Mouse (Mus musculus) heart, adult 8-10 months (tissue): ENCODE results near the gene Abi3. TPM values are rescaled to one million over a fixed set of nuclear protein-coding genes. Genes with fewer than 3 reads are reported as not detected.
"Not testable (repeated sequence)": the region's sequence is repeated elsewhere in the genome, so short reads cannot be mapped to it uniquely, and the experiment has no call there.

ENCODE experiments used
- DNase-seq: peaks from one replicate; pipeline ENCODE4 v3.0.0; 2022; ENCODE audit warnings: low spot score
- total RNA-seq, 4 experiments: library from RNA; stranded (reverse); gene quantifications; 2 replicates each; pipeline ENCODE4 v1.2.4; 2022

The Abi3 gene
- total RNA-seq: 10 to 100 TPM in 1 of 4 experiments, 1 to 10 TPM in 3; 7.3 to 10.8 (median 8.8) TPM

- peak; percentile 76 for DNase-seq
Measured at GRCm38 (mm10) chr11:95842074-95842681, at the start of gene Abi3. TSS of gene Abi3 (minus strand) at chr11:95842476.

GRCm38 (mm10) chr11:95890462-95891051 lies 48.3 kb upstream of the Abi3 start:
- DNase-seq: no peak

DNA sequence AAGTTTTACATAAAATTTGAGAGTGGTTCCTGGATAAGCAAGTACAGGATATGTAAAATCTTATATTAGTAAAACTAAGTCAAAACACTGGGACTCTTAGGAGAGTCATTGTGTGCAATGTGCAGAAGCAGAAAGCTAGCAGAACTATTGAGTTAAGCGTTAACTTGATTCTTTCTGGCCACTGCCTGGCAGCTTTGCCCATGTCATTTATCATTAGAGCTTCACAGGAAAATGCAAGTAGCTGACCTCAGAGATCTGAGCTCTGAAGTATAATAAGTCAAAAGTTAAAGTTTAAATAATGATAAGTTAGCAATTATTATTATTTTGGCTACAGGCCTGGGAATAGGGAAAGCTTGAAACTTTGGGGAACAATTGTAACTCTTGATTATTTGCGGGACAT lies 37.6 kb upstream of the Abi3 start:
- not testable (repeated sequence) for DNase-seq

GRCm38 (mm10) chr11:95876296-95876695 lies 34.0 kb upstream of the Abi3 start:
- no peak for DNase-seq

- DNase-seq: no peak
Measured at GRCm38 (mm10) chr11:95875804-95876203, 33.5 kb upstream of the Abi3 start.

DNA sequence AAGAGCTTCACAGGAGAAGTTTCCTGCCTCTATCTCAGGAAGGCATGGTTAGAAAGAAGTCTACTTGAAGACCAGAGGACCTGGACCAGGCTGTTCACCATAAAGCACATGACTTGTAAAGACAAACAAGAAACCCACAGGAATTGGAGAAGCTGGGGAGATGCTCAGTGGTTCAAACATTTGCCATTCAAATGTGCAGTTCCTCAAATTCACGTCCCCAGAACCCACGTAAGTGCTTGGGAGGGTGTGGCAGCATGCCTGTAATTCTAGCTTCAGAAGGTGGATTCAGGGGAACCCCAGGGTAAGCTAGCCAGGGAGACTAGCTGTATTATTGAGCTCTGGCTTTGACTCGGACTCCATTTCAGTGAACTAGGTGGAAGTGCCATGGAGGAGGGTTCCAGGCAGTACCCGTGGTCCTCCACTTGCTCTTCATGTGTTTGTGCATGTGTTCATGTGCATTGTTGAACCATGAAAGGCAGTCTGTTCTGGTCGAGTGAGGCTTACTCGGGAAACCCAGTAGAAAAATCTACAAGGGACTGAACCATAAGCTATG lies 27.7 kb upstream of the Abi3 start:
- DNase-seq: no peak

- no peak for DNase-seq
Measured at GRCm38 (mm10) chr11:95869442-95869841, 27.2 kb upstream of the Abi3 start.

- DNase-seq: no peak
Measured at GRCm38 (mm10) chr11:95861397-95861796, 19.1 kb upstream of the Abi3 start.

DNA sequence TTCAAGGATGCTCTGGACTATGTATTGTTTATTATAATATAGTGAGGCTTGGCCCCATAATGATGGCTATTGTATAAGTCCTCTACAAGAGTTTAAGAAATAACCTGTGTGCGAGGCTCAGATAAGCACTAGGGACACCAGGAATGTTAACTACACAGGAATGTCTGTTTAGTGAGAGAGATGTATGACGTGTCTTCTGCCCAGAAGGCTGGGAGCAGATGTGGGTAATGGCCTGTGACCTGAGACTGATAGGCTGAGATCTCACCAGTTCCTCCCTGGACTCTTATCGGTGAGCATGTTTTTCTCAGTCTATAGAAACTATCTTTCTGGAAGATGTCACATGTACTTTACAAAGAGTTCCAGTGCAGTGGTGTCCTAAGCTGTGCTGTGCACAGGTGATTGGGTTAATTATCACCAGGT lies 17.8 kb upstream of the Abi3 start:
- no peak for DNase-seq

GRCm38 (mm10) chr11:95859468-95859855 lies 17.2 kb upstream of the Abi3 start:
- peak; percentile 63 for DNase-seq

DNA sequence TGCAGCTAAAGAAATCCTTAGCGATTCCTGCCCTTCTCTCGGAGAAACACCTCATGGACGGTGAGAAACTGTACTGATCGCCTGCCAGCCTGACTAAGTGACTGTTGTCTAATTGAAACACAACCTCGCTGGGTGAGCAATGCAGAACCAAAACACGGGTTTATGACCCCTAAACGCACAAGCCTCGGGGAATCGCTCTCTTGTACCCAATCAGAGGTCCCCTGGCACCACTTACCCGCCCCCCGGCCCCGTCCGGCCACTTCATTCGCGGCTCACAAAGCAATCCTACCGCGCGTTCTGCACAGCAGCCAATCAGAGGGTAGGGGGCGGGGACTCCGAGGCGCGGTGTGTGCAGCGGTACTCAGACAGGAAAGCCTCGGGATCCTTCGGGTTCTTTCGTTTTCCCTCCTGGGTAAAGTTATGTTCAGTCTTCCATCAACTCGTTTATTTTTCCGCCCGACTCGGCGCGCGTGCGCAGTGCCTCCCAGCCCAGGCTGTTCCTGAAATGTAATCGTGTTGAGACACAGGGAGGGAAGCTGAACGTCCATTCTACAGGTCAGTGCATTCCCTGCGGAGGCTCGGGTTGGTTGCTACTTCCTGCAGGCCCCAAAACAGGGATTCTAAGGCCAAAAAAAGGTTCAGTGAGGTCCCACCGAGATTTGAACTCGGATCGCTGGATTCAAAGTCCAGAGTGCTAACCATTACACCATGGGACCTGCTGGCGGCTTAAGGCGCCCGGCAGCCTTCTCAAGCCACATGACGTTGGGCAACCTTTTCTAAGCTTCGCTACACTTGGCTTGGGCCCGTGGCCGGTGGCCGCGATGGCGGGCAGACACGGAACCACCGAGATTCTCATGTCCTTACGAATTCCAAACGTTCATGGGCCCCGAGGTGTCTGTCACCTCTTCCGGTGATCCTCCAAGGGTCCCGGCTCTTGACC lies 16.5 kb upstream of the Abi3 start:
- peak; percentile 96 for DNase-seq

DNA sequence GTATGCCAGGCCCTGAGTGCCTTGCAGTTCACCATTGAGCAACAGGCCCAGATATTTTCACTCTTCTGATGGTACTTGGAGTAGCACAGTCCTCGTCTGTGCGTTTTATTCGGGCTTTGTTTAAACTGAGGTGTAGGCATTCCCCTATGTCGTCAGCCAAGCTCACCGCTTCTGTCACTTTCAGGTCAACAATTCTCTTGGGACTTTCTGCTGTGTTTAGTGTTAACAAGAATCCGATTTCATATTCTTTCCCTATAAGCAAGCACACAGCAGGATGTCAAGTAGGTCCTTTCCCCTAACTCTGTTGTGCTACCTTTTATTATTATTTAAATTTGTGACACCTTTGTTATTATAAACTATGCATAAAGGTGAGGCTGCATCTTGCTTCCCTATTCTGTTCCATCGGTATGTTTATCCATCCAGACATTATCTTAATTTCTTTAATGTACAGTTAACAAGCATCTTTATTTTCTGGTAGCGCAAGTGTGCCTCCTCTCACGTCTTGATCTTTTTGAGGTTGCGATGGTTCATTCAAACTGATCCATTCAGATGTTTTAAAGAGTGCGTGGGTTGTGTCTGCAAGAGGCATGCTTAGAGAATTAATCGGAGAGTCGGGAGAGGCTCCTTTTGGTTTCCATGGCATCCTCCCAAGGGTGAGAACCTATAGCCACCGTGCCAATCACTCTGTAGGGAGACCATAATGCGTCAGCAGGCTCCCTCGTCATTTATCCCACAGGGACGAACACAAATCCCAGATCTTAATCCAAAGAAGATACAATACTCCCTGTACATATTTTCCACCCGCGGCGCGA lies 15.6 kb upstream of the Abi3 start:
- DNase-seq: no peak

DNA sequence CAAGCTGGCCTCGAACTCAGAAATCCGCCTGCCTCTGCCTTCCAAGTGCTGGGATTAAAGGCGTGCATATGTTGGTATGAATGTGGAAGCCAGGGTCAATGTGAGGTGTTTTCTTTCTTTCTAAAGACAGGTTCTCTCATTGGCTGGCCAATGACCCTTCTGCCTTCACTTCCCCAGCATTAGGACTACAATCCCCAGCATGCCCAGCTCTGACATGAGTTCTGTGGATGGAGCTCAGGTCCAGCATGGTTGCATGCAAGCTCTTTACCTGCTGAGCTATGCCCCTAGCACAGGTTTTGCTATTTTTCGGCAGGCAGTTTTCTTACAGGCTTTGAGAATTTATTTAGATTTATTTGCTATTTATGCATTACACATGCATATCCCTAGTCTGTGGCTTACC lies 15.0 kb upstream of the Abi3 start:
- DNase-seq: no peak

- DNase-seq: no peak
Measured at GRCm38 (mm10) chr11:95853684-95854083, 11.4 kb upstream of the Abi3 start.

- no peak for DNase-seq
Measured at GRCm38 (mm10) chr11:95850898-95851297, 8.6 kb upstream of the Abi3 start.

DNA sequence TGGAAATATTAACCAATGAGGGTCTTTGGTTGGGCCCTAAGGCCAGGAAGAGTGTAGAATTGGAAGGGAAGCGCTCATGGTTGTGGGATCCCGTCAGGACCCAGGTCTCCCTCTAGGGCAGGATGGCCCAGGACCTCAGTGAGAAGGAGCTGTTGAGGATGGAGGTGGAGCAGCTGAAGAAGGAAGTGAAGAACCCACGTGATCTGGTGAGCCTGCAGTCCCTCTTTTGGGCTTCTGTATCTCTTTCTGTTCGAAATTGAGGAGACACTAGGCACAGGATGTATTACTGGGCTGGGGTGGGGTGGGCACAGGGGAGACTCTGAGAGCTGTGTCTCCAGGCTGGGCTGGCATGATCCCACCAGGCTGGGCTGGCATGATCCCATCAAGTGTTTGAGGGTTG lies 2.7 kb upstream of the Abi3 start:
- DNase-seq: no peak

DNA sequence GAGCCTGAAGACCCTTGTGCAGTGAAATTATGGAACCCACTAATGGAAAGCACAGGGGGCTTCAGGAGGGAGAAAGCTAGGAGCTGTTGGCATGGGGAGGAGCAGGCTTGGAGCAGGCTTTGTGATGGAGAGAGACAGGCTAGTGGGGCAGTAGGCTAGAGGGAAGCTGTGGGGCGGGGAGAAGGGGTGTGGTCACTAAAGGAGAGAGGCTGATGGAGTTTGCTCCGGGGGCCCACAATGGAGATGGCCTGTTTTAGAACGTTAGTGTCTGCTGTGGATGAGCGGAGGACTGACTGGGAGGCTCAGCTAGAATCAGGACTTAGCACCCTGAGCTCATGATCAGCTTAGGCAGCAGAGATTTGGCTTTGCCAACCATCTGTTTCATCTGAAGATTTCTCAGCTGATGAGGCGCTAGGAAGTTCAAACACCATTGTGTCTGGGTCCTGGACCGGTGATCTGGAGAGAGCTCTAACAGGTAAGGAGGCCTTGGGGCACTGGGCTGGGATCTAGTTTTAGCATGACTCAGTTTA lies 1.2 kb upstream of the Abi3 start:
- no peak for DNase-seq

GRCm38 (mm10) chr11:95842953-95843352 lies 677 bp upstream of the Abi3 start:
- no peak for DNase-seq

DNA sequence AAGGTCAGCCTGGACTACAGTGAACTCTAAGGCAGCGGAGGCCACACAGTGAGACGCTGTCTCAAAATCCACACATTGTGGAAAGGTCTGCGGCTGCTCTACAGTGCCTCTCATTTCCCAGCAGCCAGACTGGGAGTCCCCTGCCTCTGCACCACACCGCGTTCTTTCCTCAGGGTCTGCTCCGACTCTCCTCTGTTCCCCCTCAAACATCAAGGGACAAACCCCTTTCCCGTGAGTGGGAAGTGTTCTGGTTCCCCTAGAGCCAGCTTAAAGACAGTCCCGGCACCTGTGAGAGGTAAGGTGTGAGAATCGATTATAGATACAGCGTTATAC lies 812 bp downstream of the Abi3 start:
- DNase-seq: no peak

DNA sequence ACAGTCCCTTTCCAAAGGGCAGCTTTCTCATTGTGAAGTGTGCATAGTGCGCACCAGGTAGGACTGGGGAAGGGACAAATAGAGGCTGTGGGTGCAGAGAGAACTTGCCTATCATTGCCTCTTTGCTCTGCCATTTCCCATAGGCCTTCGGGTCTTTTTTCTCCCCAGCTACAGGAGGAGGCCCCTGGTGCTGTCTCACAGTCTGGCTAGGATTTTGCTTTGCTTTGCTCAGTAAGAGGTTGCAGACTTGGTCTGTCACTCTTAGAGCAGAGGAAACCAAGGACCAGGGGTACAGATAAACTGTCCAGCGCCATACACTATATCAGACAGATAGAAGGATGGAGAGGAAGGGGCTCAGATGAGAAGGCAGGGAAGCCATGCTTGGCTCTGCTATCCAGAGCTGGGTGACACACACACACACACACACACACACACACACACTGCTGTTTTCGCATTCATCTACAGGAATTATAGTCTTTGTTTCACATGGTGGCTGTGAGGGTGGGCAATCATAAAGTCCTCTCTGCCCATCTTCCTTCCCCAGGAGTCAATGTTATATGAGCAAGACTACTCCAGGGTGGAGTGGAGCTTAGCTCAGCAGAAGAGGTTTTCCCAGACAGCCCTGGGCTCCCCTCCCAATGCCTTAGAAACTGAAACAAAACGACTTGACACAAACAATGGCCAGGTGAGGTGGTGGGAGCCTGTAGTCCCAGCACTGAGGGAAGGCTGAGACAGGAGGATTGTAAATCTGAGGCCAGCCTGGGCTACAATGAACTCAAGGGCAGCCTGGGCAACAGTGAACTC lies 1.4 kb downstream of the Abi3 start:
- no peak for DNase-seq
